Mouse (Mus musculus) left cerebral cortex, postnatal 36 days (tissue): Measurements from ENCODE around the gene Fbxo4. TPM values are rescaled to one million over a fixed set of nuclear protein-coding genes. Genes with fewer than 3 reads are reported as not detected.

Source experiments
- DNase-seq, 2 experiments: peaks; one replicate each; pipeline ENCODE4 v3.0.0; 2021 to 2022; ENCODE audit warnings: low spot score in 2 of 2, mixed read lengths in 1 of 2
- intact Hi-C: fragments of 180-260 bp; cut with DNase I; formaldehyde crosslinking; loops from one replicate; pipeline ENCODE4 v1.15.1; 2025
- total RNA-seq, 2 experiments: library from RNA; stranded (reverse); gene quantifications; 2 replicates each; pipeline ENCODE4 v1.2.3; 2021

The Fbxo4 gene
- total RNA-seq: 1 to 10 TPM; 6.9 to 7.5 TPM

- peak; percentile 78 to 82 for DNase-seq
- intact Hi-C loops: loop anchor here (1.0 to 10.0 kb wide), 3 partner anchors 16 to 684 kb away; partner anchors contain the start of genes AW549877 and Oxct1
Measured at GRCm38 (mm10) chr15:3979061-3979848, at the start of gene Fbxo4. Fbxo4 (minus strand) TSS chr15:3979573.

- intact Hi-C loops: loop anchor here (5.0 kb wide), 2 partner anchors 72 to 447 kb away; partner anchors contain the start of gene Ghr
Measured at GRCm38 (mm10) chr15:4028960-4029359, 49.6 kb upstream of the Fbxo4 start.

GRCm38 (mm10) chr15:4028411-4028700 lies 49.0 kb upstream of the Fbxo4 start:
- intact Hi-C loops: loop anchor here (5.0 kb wide), 2 partner anchors 71 to 446 kb away; partner anchors contain the start of gene Ghr
- DNase-seq: no peak

More at GRCm38 (mm10) chr15:4028960-4029359, 49.6 kb upstream of the Fbxo4 start:
- no peak for DNase-seq

- intact Hi-C loops: loop anchor here (1.0 to 5.0 kb wide), 3 partner anchors 33 to 446 kb away; partner anchors contain the start of genes AW549877 and Ghr
- no peak for DNase-seq
Measured at GRCm38 (mm10) chr15:4027671-4028410, 48.5 kb upstream of the Fbxo4 start.

GRCm38 (mm10) chr15:4026831-4027584 lies 47.6 kb upstream of the Fbxo4 start:
- peak; percentile 87 to 89 for DNase-seq
- intact Hi-C loops: loop anchor here (1.0 to 5.0 kb wide), 4 partner anchors 32 to 445 kb away; partner anchors contain the start of genes AW549877, Fbxo4 and Ghr

- intact Hi-C loops: loop anchor here (1.0 to 5.0 kb wide), 3 partner anchors 47 to 444 kb away; partner anchors contain the start of genes Fbxo4 and Ghr
- peak; percentile 91 to 95 for DNase-seq
Measured at GRCm38 (mm10) chr15:4026231-4026773, 46.9 kb upstream of the Fbxo4 start, which contains the start of gene Oxct1. Oxct1 (plus strand) TSS chr15:4026383.

GRCm38 (mm10) chr15:4025508-4025904 lies 46.1 kb upstream of the Fbxo4 start:
- intact Hi-C loops: loop anchor here (5.0 kb wide), 2 partner anchors 68 to 443 kb away; partner anchors contain the start of gene Ghr
- no peak for DNase-seq

- DNase-seq: no peak
- intact Hi-C loops: loop anchor here (5.0 kb wide), 2 partner anchors 68 to 443 kb away; partner anchors contain the start of gene Ghr
Measured at GRCm38 (mm10) chr15:4024726-4025507, 45.5 kb upstream of the Fbxo4 start.

GRCm38 (mm10) chr15:4023747-4024146 lies 44.4 kb upstream of the Fbxo4 start:
- intact Hi-C loops: no loop called here
- DNase-seq: no peak

GRCm38 (mm10) chr15:4020711-4021110 lies 41.3 kb upstream of the Fbxo4 start:
- intact Hi-C loops: no loop called here
- no peak for DNase-seq

GRCm38 (mm10) chr15:4013873-4014272 lies 34.5 kb upstream of the Fbxo4 start:
- intact Hi-C loops: no loop called here
- no peak for DNase-seq

GRCm38 (mm10) chr15:4000536-4000935 lies 21.2 kb upstream of the Fbxo4 start:
- intact Hi-C loops: no loop called here
- DNase-seq: no peak

GRCm38 (mm10) chr15:3999144-3999543 lies 19.8 kb upstream of the Fbxo4 start:
- intact Hi-C loops: loop anchor here (5.0 kb wide), 1 partner anchor 43 kb away; no protein-coding TSS in a partner anchor
- no peak for DNase-seq

- DNase-seq: no peak
- intact Hi-C loops: loop anchor here (5.0 kb wide), 1 partner anchor 46 kb away; no protein-coding TSS in a partner anchor
Measured at GRCm38 (mm10) chr15:3996267-3997010, 17.1 kb upstream of the Fbxo4 start.

GRCm38 (mm10) chr15:3995448-3996266 lies 16.3 kb upstream of the Fbxo4 start, which contains the start of gene AW549877:
AW549877 (minus strand) TSS chr15:3995744.
- peak; percentile 97 to 98 for DNase-seq
- intact Hi-C loops: loop anchor here (1.0 to 5.0 kb wide), 3 partner anchors 17 to 47 kb away; partner anchors contain the start of gene Fbxo4

- intact Hi-C loops: loop anchor here (1.0 to 5.0 kb wide), 3 partner anchors 16 to 47 kb away; partner anchors contain the start of gene Fbxo4
- DNase-seq: no peak
Measured at GRCm38 (mm10) chr15:3994852-3995447, 15.6 kb upstream of the Fbxo4 start.
